Mouse (Mus musculus): ENCODE measurements at regions not wholly inside any gene's neighbourhood (a gene's known extent, or its start where the extent isn't known, plus 50 kb on each side); places are given as distances from the start of the nearest gene placed in this dataset.

DNA sequence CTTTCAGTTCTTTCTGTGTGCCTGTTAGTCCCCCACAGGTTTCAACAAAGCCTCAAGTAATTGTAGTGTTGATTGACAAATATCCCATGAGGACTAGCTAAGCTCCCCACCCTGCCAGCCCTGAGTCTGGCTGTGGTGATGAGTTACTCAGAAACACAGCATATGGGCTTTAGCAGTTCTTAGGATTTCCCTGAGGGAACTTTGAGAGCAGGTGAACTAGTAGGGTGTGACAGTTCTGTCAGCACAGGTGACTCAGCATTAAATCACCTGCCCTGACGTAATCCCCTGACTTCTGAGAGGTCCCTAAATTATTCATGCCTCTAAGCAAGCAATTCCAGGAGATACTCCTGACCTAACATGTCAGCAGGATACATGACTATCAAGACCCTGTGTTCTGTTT is 347.7 kb upstream of the Igfbp3 start:
- Histone ChIP-seq H3K9ac (no peak overlapping the region), H3K4me1 (no peaks in the 10 kb centered on the region), H3K4me3 (replicated peaks) (no peak overlapping the region), H3K4me2 (no peak overlapping the region), H3K36me3 (replicated peaks) (no peaks in the 10 kb centered on the region), H3K27ac (no peak overlapping the region), H3K9me3 (no peaks in the 10 kb centered on the region), H3K27me3 (no peaks in the 10 kb centered on the region)
- no peak for ATAC-seq (ENCODE audit: low FRiP score)
- 74% methylated on average over 1 of the region's 1 CpGs for WGBS

DNA sequence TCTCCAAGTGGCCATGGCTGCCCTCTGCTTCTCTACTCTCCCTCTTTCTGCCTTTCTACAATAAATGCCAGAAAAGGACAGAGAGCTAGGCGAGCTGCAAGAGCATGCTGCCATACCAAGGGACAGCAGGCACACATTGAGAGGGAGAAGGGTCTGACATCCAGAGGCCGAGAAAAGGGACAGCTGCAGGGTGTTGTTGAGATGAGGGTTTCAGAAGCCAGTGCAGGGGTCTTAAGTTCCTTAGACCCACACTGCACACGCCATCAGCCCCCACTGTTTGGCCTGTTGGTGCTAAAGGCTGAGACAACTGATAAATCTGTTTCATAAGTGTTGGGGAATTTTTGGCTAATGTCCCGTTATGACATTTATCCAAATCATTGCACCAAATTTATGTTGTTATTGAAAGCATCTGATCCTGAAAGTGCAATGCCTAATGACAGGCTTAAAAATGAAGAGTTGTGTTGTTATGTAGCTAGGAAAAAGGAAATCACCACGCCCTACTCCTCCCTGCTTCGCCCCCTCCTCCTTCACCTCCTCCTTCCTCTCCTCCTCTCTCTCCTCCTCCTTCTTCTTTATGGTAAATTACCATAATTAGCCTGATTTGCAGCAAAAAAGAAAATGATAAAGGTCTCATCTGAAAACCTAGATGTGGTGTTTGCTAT is 342.0 kb upstream of the Igfbp3 start:
- no peak for ATAC-seq (ENCODE audit: low FRiP score)
- 83% methylated on average over 6 of the region's 6 CpGs for WGBS

DNA sequence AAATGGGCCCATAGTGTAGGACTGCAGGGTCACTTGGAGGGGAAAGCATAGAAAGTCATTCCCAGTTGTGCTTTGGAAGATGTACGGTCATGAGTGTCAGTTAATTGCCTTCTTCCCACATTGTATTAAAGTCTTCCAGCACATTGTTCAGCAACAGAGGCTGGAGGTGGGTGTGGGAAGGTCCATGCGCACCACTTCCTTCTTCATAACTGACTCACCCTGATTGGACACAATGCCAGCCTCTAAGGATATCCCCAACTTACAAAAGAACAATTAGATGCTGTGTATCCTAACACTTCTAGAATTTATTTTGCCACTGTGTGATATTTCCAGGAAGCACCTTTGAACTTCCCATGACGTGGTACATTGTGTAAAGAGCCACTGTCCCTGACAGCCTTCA is 338.4 kb upstream of the Igfbp3 start:
- WGBS, result 91% methylated on average over 3 of the region's 3 CpGs
- no peak for ATAC-seq (ENCODE audit: low FRiP score)
- Histone ChIP-seq H3K4me3 (replicated peaks) (no peak overlapping the region), H3K9me3 (no peaks in the 10 kb centered on the region), H3K9ac (no peak overlapping the region), H3K27me3 (no peaks in the 10 kb centered on the region), H3K36me3 (replicated peaks) (no peaks in the 10 kb centered on the region), H3K4me1 (no peaks in the 10 kb centered on the region), H3K4me2 (no peak overlapping the region), H3K27ac (no peak overlapping the region)

More for the DNA sequence above, 342.0 kb upstream of the Igfbp3 start:
- no peaks in the 10 kb centered on the region for H3K27me3 ChIP-seq
- no peak overlapping the region for H3K4me3 ChIP-seq (replicated peaks)
- no peak overlapping the region for H3K9ac ChIP-seq
- no peak overlapping the region for H3K4me2 ChIP-seq
- no peaks in the 10 kb centered on the region for H3K36me3 ChIP-seq (replicated peaks)
- H3K9me3 ChIP-seq, result no peaks in the 10 kb centered on the region
- H3K27ac ChIP-seq, result no peak overlapping the region
- H3K4me1 ChIP-seq, result no peaks in the 10 kb centered on the region

DNA sequence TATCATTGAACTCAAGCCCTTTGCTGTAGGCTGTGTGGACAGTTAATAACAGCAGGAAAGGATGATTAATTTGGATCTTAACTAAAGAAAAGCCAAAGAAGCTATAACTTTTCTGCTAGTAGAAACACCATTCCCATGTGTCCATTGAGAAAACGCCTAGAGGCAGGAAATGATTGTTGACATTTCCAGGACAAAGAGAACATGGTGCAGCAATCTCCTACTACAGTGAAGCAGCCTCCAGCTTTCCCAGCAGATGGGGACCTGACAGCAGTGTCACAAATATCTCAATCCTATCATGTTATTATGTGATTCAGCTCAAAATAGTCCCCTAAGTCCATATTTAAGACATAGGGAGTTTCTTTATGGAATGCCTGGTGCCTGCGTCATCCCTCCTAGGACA is 334.1 kb upstream of the Igfbp3 start:
- Histone ChIP-seq H3K27me3 (no peaks in the 10 kb centered on the region), H3K4me3 (replicated peaks) (no peak overlapping the region), H3K27ac (no peak overlapping the region), H3K4me2 (no peak overlapping the region), H3K9me3 (no peaks in the 10 kb centered on the region), H3K9ac (no peak overlapping the region), H3K36me3 (replicated peaks) (no peaks in the 10 kb centered on the region), H3K4me1 (no peaks in the 10 kb centered on the region)
- 86% methylated on average over 2 of the region's 2 CpGs for WGBS
- no peak for ATAC-seq (ENCODE audit: low FRiP score)

DNA sequence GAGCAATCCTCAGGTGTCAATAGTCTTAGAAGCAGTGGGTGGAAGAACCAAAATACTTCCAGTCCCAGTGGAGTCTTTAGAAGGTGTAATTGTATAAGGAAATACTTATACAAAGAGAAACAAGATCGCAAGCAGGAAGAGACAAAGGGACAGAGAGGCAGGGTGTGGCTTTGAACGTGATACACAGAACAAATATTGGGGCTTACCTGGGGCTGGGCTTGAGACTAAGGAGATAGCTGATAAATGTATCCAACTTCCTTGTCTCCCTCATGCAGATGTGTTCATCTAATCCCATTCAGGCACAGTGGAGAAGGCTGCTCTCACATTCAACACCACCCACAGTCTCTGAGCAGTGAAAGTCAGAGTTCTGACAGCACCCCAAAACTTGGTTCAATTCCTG is 331.9 kb upstream of the Igfbp3 start:
- H3K27me3 ChIP-seq, result no peaks in the 10 kb centered on the region
- ATAC-seq (ENCODE audit: low FRiP score), result no peak
- H3K27ac ChIP-seq, result no peak overlapping the region
- H3K36me3 ChIP-seq (replicated peaks), result no peaks in the 10 kb centered on the region
- no peaks in the 10 kb centered on the region for H3K9me3 ChIP-seq
- H3K4me3 ChIP-seq (replicated peaks), result no peak overlapping the region
- no peaks in the 10 kb centered on the region for H3K4me1 ChIP-seq
- 69% methylated on average over 2 of the region's 2 CpGs for WGBS
- H3K4me2 ChIP-seq, result no peak overlapping the region
- no peak overlapping the region for H3K9ac ChIP-seq

DNA sequence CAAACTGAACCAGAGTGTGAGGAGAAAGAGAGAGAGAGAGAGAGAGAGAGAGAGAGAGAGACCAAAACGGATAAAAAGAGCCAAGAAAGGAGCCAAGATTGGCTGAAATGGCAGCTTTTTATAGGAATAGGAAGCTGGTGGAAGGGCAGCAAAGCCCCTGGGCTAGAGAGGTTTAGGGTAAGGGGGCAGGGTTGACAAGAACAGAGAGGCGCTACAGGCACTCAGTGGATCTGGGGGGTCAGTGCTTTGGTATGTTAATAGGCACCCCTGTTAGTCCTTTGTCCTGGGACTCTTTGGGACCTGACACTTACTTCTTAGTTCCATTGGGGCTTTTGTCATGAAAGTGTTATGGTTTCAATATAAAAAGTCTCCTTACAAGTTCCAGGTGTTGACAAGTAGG is 320.9 kb upstream of the Igfbp3 start:
- Histone ChIP-seq H3K4me3 (replicated peaks) (no peak overlapping the region), H3K27ac (no peak overlapping the region), H3K27me3 (no peaks in the 10 kb centered on the region), H3K9ac (no peak overlapping the region), H3K4me1 (no peaks in the 10 kb centered on the region), H3K4me2 (no peak overlapping the region), H3K9me3 (no peaks in the 10 kb centered on the region), H3K36me3 (replicated peaks) (no peaks in the 10 kb centered on the region)
- 34% methylated on average over 2 of the region's 2 CpGs for WGBS
- no peak for ATAC-seq (ENCODE audit: low FRiP score)

DNA sequence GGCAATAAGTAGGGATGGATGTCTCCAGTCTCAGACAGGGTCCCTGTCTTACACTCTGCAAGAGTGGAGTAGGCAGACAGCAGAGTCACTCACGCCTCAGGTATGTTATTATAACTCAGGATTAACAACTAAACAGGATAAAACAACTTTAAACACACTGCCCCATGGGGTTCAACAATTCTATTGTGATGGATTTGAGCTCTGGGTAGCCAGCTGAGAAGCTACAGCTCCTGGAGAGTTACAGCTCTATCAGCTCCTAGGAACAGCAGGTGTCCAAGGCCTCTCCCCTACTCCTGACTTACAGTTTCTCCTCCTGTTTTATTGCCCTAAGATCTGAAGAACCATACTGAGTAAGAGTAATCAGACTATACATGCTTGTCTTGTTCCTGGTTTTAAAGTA is 319.6 kb upstream of the Igfbp3 start:
- no peak overlapping the region for H3K4me3 ChIP-seq (replicated peaks)
- no peak overlapping the region for H3K9ac ChIP-seq
- WGBS, result 55% methylated on average over 1 of the region's 1 CpGs
- H3K27me3 ChIP-seq, result no peaks in the 10 kb centered on the region
- no peak overlapping the region for H3K27ac ChIP-seq
- no peak for ATAC-seq (ENCODE audit: low FRiP score)
- H3K36me3 ChIP-seq (replicated peaks), result no peaks in the 10 kb centered on the region
- H3K4me2 ChIP-seq, result no peak overlapping the region
- H3K4me1 ChIP-seq, result no peaks in the 10 kb centered on the region
- H3K9me3 ChIP-seq, result no peaks in the 10 kb centered on the region

DNA sequence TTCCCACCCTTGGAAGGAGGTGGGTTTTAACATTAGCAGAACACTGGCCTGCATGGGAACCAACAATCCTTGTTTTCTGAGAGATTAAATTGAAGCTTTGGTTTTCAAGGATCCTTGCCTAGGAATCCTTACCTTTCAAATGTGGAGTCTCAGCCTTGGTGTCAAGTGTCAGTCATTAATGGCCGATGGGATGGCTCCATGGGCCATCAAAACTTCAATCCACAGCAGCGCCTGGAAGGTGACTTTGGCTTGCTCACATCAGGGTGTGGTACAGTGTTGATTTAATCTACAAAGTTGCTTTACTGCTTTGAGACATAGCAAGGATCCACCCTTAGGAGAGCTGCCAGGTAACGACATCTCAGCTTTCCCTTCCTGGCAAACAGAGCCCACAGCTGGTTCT is 318.1 kb upstream of the Igfbp3 start:
- no peak overlapping the region for H3K9ac ChIP-seq
- no peaks in the 10 kb centered on the region for H3K9me3 ChIP-seq
- H3K4me2 ChIP-seq, result no peak overlapping the region
- no peaks in the 10 kb centered on the region for H3K36me3 ChIP-seq (replicated peaks)
- H3K4me1 ChIP-seq, result no peaks in the 10 kb centered on the region
- no peak for ATAC-seq (ENCODE audit: low FRiP score)
- H3K27me3 ChIP-seq, result no peaks in the 10 kb centered on the region
- H3K4me3 ChIP-seq (replicated peaks), result no peak overlapping the region
- no peak overlapping the region for H3K27ac ChIP-seq
- 87% methylated on average over 3 of the region's 3 CpGs for WGBS

DNA sequence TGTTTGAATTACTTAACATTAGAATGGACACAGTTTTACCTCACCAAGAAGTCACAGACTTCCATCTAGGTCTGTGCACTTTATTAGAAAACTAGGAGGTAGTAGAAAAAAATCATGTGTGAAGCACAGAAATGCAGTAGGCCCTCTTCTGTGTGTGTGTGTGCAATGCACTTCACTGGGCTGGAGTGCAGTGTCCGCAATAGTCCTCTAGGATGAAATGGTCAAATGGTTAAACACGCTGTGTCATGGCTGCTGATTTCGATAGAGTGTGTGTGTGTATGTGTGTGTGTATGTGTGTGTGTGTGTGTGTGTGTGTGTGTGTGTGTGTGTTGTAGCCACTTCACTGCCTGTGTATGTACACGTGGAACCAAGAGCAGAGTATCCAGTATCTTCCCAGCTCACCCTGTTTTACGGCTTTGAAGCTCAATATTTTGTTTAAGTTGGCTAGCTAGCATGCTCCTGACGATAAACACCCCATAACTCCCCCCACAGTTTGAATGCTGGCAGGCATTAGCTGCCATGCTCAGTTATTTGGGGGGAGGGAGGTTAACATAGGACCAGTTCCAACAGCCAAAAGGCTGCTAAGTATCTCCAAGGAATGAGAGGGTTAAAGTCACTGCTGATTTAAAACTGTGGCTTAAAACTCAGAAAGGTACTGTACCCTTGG is 316.9 kb upstream of the Igfbp3 start:
- H3K4me2 ChIP-seq, result no peak overlapping the region
- no peaks in the 10 kb centered on the region for H3K27me3 ChIP-seq
- H3K36me3 ChIP-seq (replicated peaks), result no peaks in the 10 kb centered on the region
- ATAC-seq (ENCODE audit: low FRiP score), result no peak
- no peaks in the 10 kb centered on the region for H3K4me1 ChIP-seq
- WGBS, result 96% methylated on average over 6 of the region's 6 CpGs
- no peak overlapping the region for H3K4me3 ChIP-seq (replicated peaks)
- no peaks in the 10 kb centered on the region for H3K9me3 ChIP-seq
- H3K27ac ChIP-seq, result no peak overlapping the region
- H3K9ac ChIP-seq, result no peak overlapping the region

DNA sequence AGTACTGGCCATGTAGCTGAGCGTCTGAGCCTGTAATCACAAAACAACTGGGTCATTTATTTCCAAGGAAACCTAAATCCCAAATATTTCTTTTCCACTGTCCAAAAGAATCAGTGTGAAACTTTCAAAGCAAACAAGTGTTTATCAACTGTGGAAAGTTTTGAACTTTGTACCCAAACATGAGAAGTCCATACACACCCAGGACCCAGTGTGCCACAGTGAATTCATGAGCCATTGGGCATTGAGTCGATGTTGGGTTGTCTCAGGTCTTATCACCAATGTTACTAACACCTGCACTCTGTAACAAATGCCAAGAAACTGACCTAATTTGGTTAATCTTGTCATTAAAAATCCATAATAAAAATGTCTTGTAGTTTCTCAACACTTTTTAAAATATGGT is 305.8 kb upstream of the Igfbp3 start:
- no peaks in the 10 kb centered on the region for H3K27me3 ChIP-seq
- H3K4me3 ChIP-seq (replicated peaks), result no peak overlapping the region
- no peak for ATAC-seq (ENCODE audit: low FRiP score)
- H3K4me1 ChIP-seq, result no peaks in the 10 kb centered on the region
- H3K9ac ChIP-seq, result no peak overlapping the region
- 94% methylated on average over 2 of the region's 2 CpGs for WGBS
- no peaks in the 10 kb centered on the region for H3K9me3 ChIP-seq
- no peak overlapping the region for H3K4me2 ChIP-seq
- H3K27ac ChIP-seq, result no peak overlapping the region
- H3K36me3 ChIP-seq (replicated peaks), result no peaks in the 10 kb centered on the region

DNA sequence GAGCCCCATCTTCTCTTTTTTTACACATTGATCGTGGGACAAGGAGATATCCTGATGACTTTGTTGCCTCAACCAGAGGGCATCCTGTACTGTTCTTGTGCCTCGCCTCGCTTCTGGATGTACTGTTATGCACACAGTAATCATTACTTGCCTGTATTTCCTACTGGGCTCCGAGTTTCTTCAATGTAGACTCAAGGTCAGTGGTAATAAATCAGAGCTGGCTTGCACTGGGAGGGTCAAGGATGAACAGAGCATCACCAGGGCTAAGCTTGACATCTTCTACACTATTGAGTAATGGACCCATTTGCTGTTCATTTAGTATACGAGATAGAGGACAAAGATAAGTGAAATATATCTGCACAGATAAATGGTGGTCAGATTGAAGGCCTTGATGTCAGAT is 295.1 kb upstream of the Igfbp3 start:
- H3K4me3 ChIP-seq (replicated peaks), result no peak overlapping the region
- H3K27me3 ChIP-seq, result no peaks in the 10 kb centered on the region
- ATAC-seq (ENCODE audit: low FRiP score), result no peak
- no peaks in the 10 kb centered on the region for H3K36me3 ChIP-seq (replicated peaks)
- no peak overlapping the region for H3K4me2 ChIP-seq
- no peak overlapping the region for H3K27ac ChIP-seq
- H3K4me1 ChIP-seq, result no peaks in the 10 kb centered on the region
- H3K9ac ChIP-seq, result no peak overlapping the region
- H3K9me3 ChIP-seq, result no peaks in the 10 kb centered on the region
- WGBS, result 93% methylated on average over 5 of the region's 5 CpGs

DNA sequence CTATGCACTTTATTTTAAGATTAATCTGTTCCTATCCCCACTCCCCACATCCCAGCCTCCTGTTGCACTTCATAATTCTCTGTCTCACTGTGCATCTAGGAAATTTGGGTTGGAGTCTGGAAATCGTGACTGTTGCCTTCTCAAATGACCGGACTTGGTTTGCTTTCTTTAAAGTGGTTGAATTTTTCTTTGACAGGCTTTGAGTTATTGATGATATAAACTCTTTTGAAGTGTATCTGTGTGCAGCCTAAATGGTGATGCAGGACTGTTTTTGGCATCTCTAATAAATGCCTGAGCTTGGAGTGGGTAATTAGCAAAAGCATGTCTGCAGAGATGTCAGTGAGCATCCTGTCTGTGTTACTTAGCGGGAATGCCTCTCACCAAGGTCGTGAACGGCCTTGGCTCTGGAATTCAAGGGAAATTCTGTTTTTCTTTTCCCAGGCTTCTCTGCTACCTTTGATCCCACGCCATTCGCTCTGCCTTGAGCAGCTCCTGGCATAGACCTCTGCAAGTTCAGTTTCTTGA is 292.8 kb upstream of the Igfbp3 start:
- H3K27me3 ChIP-seq, result no peaks in the 10 kb centered on the region
- H3K4me3 ChIP-seq (replicated peaks), result no peak overlapping the region
- no peaks in the 10 kb centered on the region for H3K4me1 ChIP-seq
- H3K27ac ChIP-seq, result no peak overlapping the region
- no peak overlapping the region for H3K9ac ChIP-seq
- no peak overlapping the region for H3K4me2 ChIP-seq
- 80% methylated on average over 7 of the region's 7 CpGs for WGBS
- H3K9me3 ChIP-seq, result no peaks in the 10 kb centered on the region
- no peaks in the 10 kb centered on the region for H3K36me3 ChIP-seq (replicated peaks)
- ATAC-seq (ENCODE audit: low FRiP score), result no peak

DNA sequence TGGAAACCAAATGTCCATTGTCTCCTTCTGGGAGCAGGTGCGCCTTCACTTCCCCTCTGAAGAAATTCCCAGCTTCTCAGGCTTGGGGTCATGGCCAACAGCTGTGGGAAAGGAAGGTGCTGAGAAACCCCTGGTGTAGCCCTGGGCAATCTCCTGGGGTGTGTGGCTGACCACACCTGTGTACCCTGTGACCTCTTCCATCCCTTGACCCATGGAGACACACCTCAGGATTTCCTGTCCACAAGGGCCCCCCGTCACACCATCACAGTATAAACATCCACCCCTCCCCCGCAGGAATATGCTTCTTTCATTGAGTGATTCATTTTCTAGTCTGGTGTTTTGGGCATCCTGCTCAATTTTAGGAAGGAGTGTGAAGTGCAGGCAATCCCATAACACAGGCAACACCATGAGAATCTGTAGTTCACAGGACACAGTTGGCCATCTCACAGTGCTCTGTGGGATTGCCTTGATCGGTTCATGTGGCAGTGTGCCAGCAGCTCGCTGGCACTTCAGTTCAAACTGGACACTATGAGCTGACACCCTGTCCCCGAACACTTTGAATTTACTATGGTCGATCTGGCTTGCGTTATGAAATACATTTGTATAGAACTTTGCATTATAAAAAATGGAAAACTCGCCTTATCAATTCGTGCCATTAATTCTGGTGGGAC is 291.1 kb upstream of the Igfbp3 start:
- Histone ChIP-seq H3K36me3 (replicated peaks) (no peaks in the 10 kb centered on the region), H3K4me3 (replicated peaks) (no peak overlapping the region), H3K27me3 (no peaks in the 10 kb centered on the region), H3K9me3 (no peaks in the 10 kb centered on the region), H3K9ac (no peak overlapping the region), H3K4me2 (no peak overlapping the region), H3K4me1 (no peaks in the 10 kb centered on the region), H3K27ac (no peak overlapping the region)
- WGBS, result 90% methylated on average over 10 of the region's 10 CpGs
- no peak for ATAC-seq (ENCODE audit: low FRiP score)
